Mouse (Mus musculus): ENCODE results near the gene Dclk3. TPM values are rescaled to one million over a fixed set of nuclear protein-coding genes. Genes with fewer than 3 reads are reported as not detected.
A peak's percentile ranks its signal among the peaks of the same experiment; 100 is the strongest.

Gene Dclk3
- polyA plus RNA-seq, 1 experiment from 2014 or later = 0.25 TPM

GRCm38 (mm10) chr9:111428698-111429362, 10.1 kb upstream of the Dclk3 start:
- Histone ChIP-seq H3K9ac (ENCODE audit: low read length) (no peak overlapping the region), H3K4me3 (ENCODE audit: low read length) (no peak overlapping the region), H3K27ac (ENCODE audit: low read length) (no peak overlapping the region), H3K4me2 (ENCODE audit: low read depth, low read length) (no peak overlapping the region), H3K36me3 (ENCODE audit: control insufficient read depth, insufficient read depth, low read length) (no peaks in the 10 kb centered on the region), H3K9me3 (ENCODE audit: control insufficient read depth, low read length) (no peaks in the 10 kb centered on the region), H3K4me1 (replicated peaks; ENCODE audit: control insufficient read depth, insufficient read depth, low read length) (no peaks in the 10 kb centered on the region), H3K27me3 (ENCODE audit: control insufficient read depth, insufficient read depth, low read depth, low read length) (no peaks in the 10 kb centered on the region)
- ATAC-seq (ENCODE audit: low read depth) = peak; percentile 81
- WGBS = 60% methylated on average over 8 of the region's 8 CpGs

DNA sequence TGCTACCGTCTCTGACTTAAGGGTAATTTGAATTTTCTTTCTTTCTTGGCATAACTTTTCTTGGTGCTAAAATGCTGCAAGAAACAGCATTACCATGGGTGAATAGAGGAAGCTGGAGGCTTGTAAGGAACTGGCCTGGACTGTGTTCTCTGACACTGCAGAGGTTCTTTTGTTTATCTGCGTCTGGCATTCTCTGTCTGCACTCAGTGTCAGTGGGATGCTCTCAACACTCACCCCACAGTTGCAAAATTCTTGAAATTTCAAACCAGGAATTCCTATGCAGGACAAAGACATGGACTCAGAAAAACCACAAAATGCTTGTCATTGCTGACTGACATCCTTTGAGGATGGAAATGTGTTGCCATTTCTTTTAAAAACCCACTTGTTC, 9.5 kb upstream of the Dclk3 start:
- H3K27me3 ChIP-seq (ENCODE audit: control insufficient read depth, insufficient read depth, low read depth, low read length) = no peaks in the 10 kb centered on the region
- no peaks in the 10 kb centered on the region for H3K36me3 ChIP-seq (ENCODE audit: control insufficient read depth, insufficient read depth, low read length)
- H3K27ac ChIP-seq (ENCODE audit: low read length) = no peak overlapping the region; the same call in 1 of the 2 replicates
- H3K4me2 ChIP-seq (ENCODE audit: low read depth, low read length) = no peak overlapping the region
- no peak overlapping the region for H3K4me3 ChIP-seq (ENCODE audit: low read length)
- H3K9ac ChIP-seq (ENCODE audit: low read length) = no peak overlapping the region
- peak; percentile 88 for ATAC-seq (ENCODE audit: low read depth)
- no peaks in the 10 kb centered on the region for H3K9me3 ChIP-seq (ENCODE audit: control insufficient read depth, low read length)
- H3K4me1 ChIP-seq (replicated peaks; ENCODE audit: control insufficient read depth, insufficient read depth, low read length) = no peaks in the 10 kb centered on the region
- 41% methylated on average over 2 of the region's 2 CpGs for WGBS

GRCm38 (mm10) chr9:111435429-111435828, 3.5 kb upstream of the Dclk3 start:
- Histone ChIP-seq H3K27ac (ENCODE audit: low read length) (no peak overlapping the region), H3K4me3 (ENCODE audit: low read length) (no peak overlapping the region), H3K4me2 (ENCODE audit: low read depth, low read length) (no peak overlapping the region), H3K9me3 (ENCODE audit: control insufficient read depth, low read length) (no peaks in the 10 kb centered on the region), H3K27me3 (ENCODE audit: control insufficient read depth, insufficient read depth, low read depth, low read length) (peaks cover 18% of the 10 kb centered on the region), H3K9ac (ENCODE audit: low read length) (no peak overlapping the region), H3K36me3 (ENCODE audit: control insufficient read depth, insufficient read depth, low read length) (no peaks in the 10 kb centered on the region), H3K4me1 (replicated peaks; ENCODE audit: control insufficient read depth, insufficient read depth, low read length) (peaks cover 3% of the 10 kb centered on the region; the same call in 1 of the 2 replicates)
- 82% methylated on average over 2 of the region's 2 CpGs for WGBS
- ATAC-seq (ENCODE audit: low read depth) = no peak

GRCm38 (mm10) chr9:111439836-111440201, 938 bp downstream of the Dclk3 start:
- no peak overlapping the region for H3K4me2 ChIP-seq (ENCODE audit: low read depth, low read length)
- H3K36me3 ChIP-seq (ENCODE audit: control insufficient read depth, insufficient read depth, low read length) = no peaks in the 10 kb centered on the region
- peaks cover 3% of the 10 kb centered on the region; the same call in 1 of the 2 replicates for H3K4me1 ChIP-seq (replicated peaks; ENCODE audit: control insufficient read depth, insufficient read depth, low read length)
- no peak overlapping the region for H3K4me3 ChIP-seq (ENCODE audit: low read length)
- no peaks in the 10 kb centered on the region for H3K9me3 ChIP-seq (ENCODE audit: control insufficient read depth, low read length)
- WGBS = 26% methylated on average over 8 of the region's 8 CpGs
- ATAC-seq (ENCODE audit: low read depth) = no peak
- H3K27me3 ChIP-seq (ENCODE audit: control insufficient read depth, insufficient read depth, low read depth, low read length) = peaks cover 18% of the 10 kb centered on the region
- H3K9ac ChIP-seq (ENCODE audit: low read length) = no peak overlapping the region
- no peak overlapping the region for H3K27ac ChIP-seq (ENCODE audit: low read length)

GRCm38 (mm10) chr9:111440446-111440845, 1.6 kb downstream of the Dclk3 start:
- no peaks in the 10 kb centered on the region for H3K36me3 ChIP-seq (ENCODE audit: control insufficient read depth, insufficient read depth, low read length)
- no peak overlapping the region for H3K4me2 ChIP-seq (ENCODE audit: low read depth, low read length)
- no peak overlapping the region for H3K9ac ChIP-seq (ENCODE audit: low read length)
- H3K4me3 ChIP-seq (ENCODE audit: low read length) = no peak overlapping the region
- peaks cover 3% of the 10 kb centered on the region; the same call in 1 of the 2 replicates for H3K4me1 ChIP-seq (replicated peaks; ENCODE audit: control insufficient read depth, insufficient read depth, low read length)
- no peak overlapping the region for H3K27ac ChIP-seq (ENCODE audit: low read length)
- ATAC-seq (ENCODE audit: low read depth) = no peak
- WGBS = 75% methylated on average over 6 of the region's 6 CpGs
- peaks cover 18% of the 10 kb centered on the region for H3K27me3 ChIP-seq (ENCODE audit: control insufficient read depth, insufficient read depth, low read depth, low read length)
- H3K9me3 ChIP-seq (ENCODE audit: control insufficient read depth, low read length) = no peaks in the 10 kb centered on the region

DNA sequence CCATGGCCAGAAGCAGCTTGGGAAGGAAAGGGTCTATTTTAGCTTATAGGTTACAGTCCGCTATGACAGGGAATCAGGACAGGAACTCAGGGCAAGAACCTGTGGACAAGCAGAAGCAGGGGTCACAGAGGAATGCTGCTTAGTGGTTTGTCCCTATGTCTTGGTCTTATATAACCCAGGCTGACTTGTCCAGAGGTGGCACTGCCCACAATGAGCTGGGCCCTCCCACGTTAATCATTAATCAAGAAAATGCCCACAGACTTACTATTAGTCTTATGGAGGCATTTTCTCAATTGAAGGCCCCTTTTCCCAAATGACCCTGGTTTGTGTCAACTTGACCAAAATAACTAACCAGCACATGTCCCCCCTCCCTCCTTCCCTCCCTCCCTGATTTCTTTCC, 2.3 kb downstream of the Dclk3 start:
- Histone ChIP-seq H3K27ac (ENCODE audit: low read length) (no peak overlapping the region), H3K36me3 (ENCODE audit: control insufficient read depth, insufficient read depth, low read length) (no peaks in the 10 kb centered on the region), H3K27me3 (ENCODE audit: control insufficient read depth, insufficient read depth, low read depth, low read length) (peaks cover 18% of the 10 kb centered on the region), H3K4me1 (replicated peaks; ENCODE audit: control insufficient read depth, insufficient read depth, low read length) (peaks cover 3% of the 10 kb centered on the region; the same call in 1 of the 2 replicates), H3K4me2 (ENCODE audit: low read depth, low read length) (no peak overlapping the region), H3K9ac (ENCODE audit: low read length) (no peak overlapping the region), H3K9me3 (ENCODE audit: control insufficient read depth, low read length) (no peaks in the 10 kb centered on the region), H3K4me3 (ENCODE audit: low read length) (no peak overlapping the region)
- ATAC-seq (ENCODE audit: low read depth) = no peak
- 80% methylated on average over 2 of the region's 2 CpGs for WGBS

DNA sequence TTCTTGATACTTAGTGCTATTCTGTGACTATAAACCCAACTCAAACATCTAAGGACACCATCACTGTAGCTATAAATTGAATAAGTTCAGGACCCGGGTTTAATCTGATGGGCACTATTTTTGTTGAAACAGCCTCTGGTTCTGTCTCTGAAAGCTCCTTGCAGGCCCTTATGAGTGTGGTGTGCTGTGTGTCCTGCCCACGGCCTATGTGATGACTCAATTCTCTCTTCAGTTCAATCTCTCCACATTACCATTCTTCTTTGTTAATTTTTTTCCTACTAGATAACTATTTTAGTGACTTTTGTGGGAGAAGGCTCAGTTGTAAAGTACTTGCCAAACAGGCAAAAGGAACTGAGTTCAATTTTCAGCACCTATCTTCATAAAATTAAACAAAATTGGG, 7.3 kb downstream of the Dclk3 start:
- H3K36me3 ChIP-seq (ENCODE audit: control insufficient read depth, insufficient read depth, low read length) = no peaks in the 10 kb centered on the region
- H3K27me3 ChIP-seq (ENCODE audit: control insufficient read depth, insufficient read depth, low read depth, low read length) = no peaks in the 10 kb centered on the region
- no peaks in the 10 kb centered on the region for H3K4me1 ChIP-seq (replicated peaks; ENCODE audit: control insufficient read depth, insufficient read depth, low read length)
- ATAC-seq (ENCODE audit: low read depth) = no peak
- H3K4me2 ChIP-seq (ENCODE audit: low read depth, low read length) = no peak overlapping the region
- 73% methylated on average over 2 of the region's 2 CpGs for WGBS
- H3K9ac ChIP-seq (ENCODE audit: low read length) = no peak overlapping the region
- no peaks in the 10 kb centered on the region for H3K9me3 ChIP-seq (ENCODE audit: control insufficient read depth, low read length)
- H3K27ac ChIP-seq (ENCODE audit: low read length) = no peak overlapping the region
- H3K4me3 ChIP-seq (ENCODE audit: low read length) = no peak overlapping the region

DNA sequence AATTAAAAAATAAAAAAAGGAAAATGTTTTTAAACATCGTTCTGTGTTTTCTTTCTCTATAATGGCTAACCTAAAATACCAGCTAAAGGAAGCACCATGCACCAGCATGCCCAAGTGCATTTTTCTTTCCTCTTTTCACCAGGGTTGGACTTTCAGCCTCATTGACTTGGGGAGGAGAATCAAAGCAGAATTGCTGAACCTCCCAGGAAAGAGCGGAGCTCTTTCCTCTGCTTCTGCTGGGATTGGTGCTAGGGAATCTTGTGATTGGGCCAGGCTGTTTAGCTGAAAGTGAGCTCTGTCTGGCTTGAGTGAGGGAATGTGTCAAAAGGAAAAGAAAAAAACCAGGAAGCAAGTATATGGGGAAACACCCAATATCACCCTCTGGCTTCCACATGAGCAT, 10.1 kb downstream of the Dclk3 start:
- ATAC-seq (ENCODE audit: low read depth) = no peak
- H3K9me3 ChIP-seq (ENCODE audit: control insufficient read depth, low read length) = no peaks in the 10 kb centered on the region
- 75% methylated on average over 2 of the region's 2 CpGs for WGBS
- no peak overlapping the region for H3K4me3 ChIP-seq (ENCODE audit: low read length)
- H3K36me3 ChIP-seq (ENCODE audit: control insufficient read depth, insufficient read depth, low read length) = no peaks in the 10 kb centered on the region
- no peaks in the 10 kb centered on the region for H3K27me3 ChIP-seq (ENCODE audit: control insufficient read depth, insufficient read depth, low read depth, low read length)
- H3K4me1 ChIP-seq (replicated peaks; ENCODE audit: control insufficient read depth, insufficient read depth, low read length) = no peaks in the 10 kb centered on the region
- H3K27ac ChIP-seq (ENCODE audit: low read length) = no peak overlapping the region
- no peak overlapping the region for H3K4me2 ChIP-seq (ENCODE audit: low read depth, low read length)
- no peak overlapping the region for H3K9ac ChIP-seq (ENCODE audit: low read length)

- no peak overlapping the region for H3K4me3 ChIP-seq (ENCODE audit: low read length)
- WGBS = 71% methylated on average over 5 of the region's 5 CpGs
- H3K36me3 ChIP-seq (ENCODE audit: control insufficient read depth, insufficient read depth, low read length) = no peaks in the 10 kb centered on the region
- H3K9me3 ChIP-seq (ENCODE audit: control insufficient read depth, low read length) = no peaks in the 10 kb centered on the region
- H3K27ac ChIP-seq (ENCODE audit: low read length) = no peak overlapping the region
- H3K4me1 ChIP-seq (replicated peaks; ENCODE audit: control insufficient read depth, insufficient read depth, low read length) = no peaks in the 10 kb centered on the region
- ATAC-seq (ENCODE audit: low read depth) = no peak
- no peaks in the 10 kb centered on the region for H3K27me3 ChIP-seq (ENCODE audit: control insufficient read depth, insufficient read depth, low read depth, low read length)
- no peak overlapping the region for H3K4me2 ChIP-seq (ENCODE audit: low read depth, low read length)
- no peak overlapping the region for H3K9ac ChIP-seq (ENCODE audit: low read length)
Measured at GRCm38 (mm10) chr9:111449880-111450279, 11.0 kb downstream of the Dclk3 start.

Measured in lung, embryonic 16.5 days (tissue).